Mouse (Mus musculus) megakaryocyte, embryonic 14.5 days (primary cell): Measurements from ENCODE around the gene Arf1. TPM values are rescaled to one million over a fixed set of nuclear protein-coding genes. Genes with fewer than 3 reads are reported as not detected.
A peak's percentile ranks its signal among the peaks of the same experiment; 100 is the strongest.

Experiments used
- H3K27me3 ChIP-seq: replicated peaks from 2 replicates; pipeline ENCODE3; 2012; ENCODE audit warnings: inconsistent platforms
- H3K36me3 ChIP-seq: replicated peaks from 2 replicates; pipeline ENCODE3; 2012; ENCODE audit warnings: low read length, inconsistent platforms, mixed read lengths
- H3K4me1 ChIP-seq: 2 replicates; pipeline ENCODE4 v1.6.1; 2012; ENCODE audit warnings: inconsistent platforms
- H3K4me3 ChIP-seq: replicated peaks from 2 replicates; pipeline ENCODE3; 2012; ENCODE audit warnings: moderate library complexity, mild to moderate bottlenecking, inconsistent platforms
- H3K9me3 ChIP-seq: 2 replicates; pipeline ENCODE4 v1.6.1; 2012; ENCODE audit warnings: inconsistent platforms
- FLI1 ChIP-seq: IDR thresholded peaks from 2 replicates; pipeline ENCODE4 v1.6.1; 2012; ENCODE audit warnings: low read length, inconsistent platforms, mixed read lengths
- GATA1 ChIP-seq: IDR thresholded peaks from 3 replicates; pipeline ENCODE4 v1.6.1; 2012; ENCODE audit warnings: mixed read lengths, low read length, inconsistent platforms, borderline replicate concordance
- polyA plus RNA-seq: library from polyadenylated mRNA; stranded (reverse); fragments of >175 nt; gene quantifications from 2 replicates; pipeline ENCODE4 v1.2.3, GENCODE M21; 2012; ENCODE audit warnings: low replicate concordance; ENCODE audit not compliant: insufficient read depth

The Arf1 gene
- polyA plus RNA-seq, 1 experiment = 222 TPM

- peaks cover 41% of the 10 kb centered on the region for H3K4me1 ChIP-seq
- no peaks in the 10 kb centered on the region for H3K9me3 ChIP-seq
- no peaks in the 10 kb centered on the region for H3K36me3 ChIP-seq
- peaks cover 86% of the 10 kb centered on the region for H3K27me3 ChIP-seq
- TF ChIP-seq GATA1 = no peak
- TF ChIP-seq FLI1 = no peak
- H3K4me3 ChIP-seq = no peak overlapping the region
These were observed 31.6 kb upstream of the Arf1 start for GRCm38 (mm10) chr11:59259647-59260046.

DNA sequence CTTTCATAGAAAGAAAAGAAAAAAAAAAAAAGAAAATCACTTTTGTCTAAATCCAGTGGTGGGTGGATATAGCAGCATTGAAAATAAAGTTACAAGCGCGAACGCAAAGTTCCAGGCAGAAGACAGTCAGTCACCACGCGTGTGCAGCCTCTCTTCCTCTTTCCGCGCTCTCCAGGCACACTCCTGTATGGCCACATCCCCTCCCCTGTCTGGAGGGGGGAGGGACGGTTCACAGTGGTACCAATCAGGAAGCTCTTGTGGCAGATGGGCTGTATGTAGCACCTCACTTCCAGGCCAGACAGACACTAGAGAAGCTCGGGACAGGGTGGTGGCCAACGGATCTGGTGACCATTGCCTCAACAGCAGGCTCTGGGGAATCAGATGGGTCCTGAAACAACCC, 20.0 kb upstream of the Arf1 start:
- Histone ChIP-seq H3K36me3 (no peaks in the 10 kb centered on the region), H3K9me3 (no peaks in the 10 kb centered on the region), H3K27me3 (peaks cover 91% of the 10 kb centered on the region), H3K4me3 (no peak overlapping the region), H3K4me1 (peaks cover 9% of the 10 kb centered on the region)
- TF ChIP-seq GATA1 = no peak

- H3K4me1 ChIP-seq = peaks cover 5% of the 10 kb centered on the region
- TF ChIP-seq FLI1 = no peak
- H3K27me3 ChIP-seq = peaks cover 95% of the 10 kb centered on the region
- H3K4me3 ChIP-seq = no peak overlapping the region
- no peaks in the 10 kb centered on the region for H3K9me3 ChIP-seq
- H3K36me3 ChIP-seq = no peaks in the 10 kb centered on the region
These were observed 15.8 kb upstream of the Arf1 start for GRCm38 (mm10) chr11:59243856-59244255.

- Histone ChIP-seq H3K4me1 (peaks cover 4% of the 10 kb centered on the region), H3K9me3 (no peaks in the 10 kb centered on the region), H3K36me3 (no peaks in the 10 kb centered on the region), H3K27me3 (peaks cover 94% of the 10 kb centered on the region), H3K4me3 (no peak overlapping the region)
- no peak for TF ChIP-seq FLI1
- TF ChIP-seq GATA1 = no peak
These were observed 13.8 kb upstream of the Arf1 start for GRCm38 (mm10) chr11:59241841-59242240.

DNA sequence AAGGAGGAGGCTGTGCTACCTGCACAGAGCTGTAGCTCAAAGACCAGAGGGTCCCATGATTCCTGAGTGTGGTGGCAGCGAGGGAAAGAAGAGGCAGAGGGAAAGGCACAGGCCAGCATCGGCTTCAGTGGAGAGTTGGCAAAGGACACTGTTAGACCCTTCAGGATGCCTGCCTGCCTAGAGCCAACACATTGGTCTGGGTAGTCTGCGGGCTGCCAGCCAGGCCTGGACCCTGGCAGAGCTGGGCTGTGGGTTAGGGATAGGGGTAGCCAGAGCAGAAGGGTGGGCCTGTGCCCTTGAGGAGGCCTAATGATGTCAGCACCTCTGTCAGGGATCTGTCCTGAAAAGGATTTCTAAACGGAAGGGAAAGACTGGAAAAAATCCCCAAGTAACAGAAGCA, 11.7 kb upstream of the Arf1 start:
- TF ChIP-seq GATA1 = no peak
- no peak for TF ChIP-seq FLI1
- H3K4me3 ChIP-seq = no peak overlapping the region
- no peaks in the 10 kb centered on the region for H3K9me3 ChIP-seq
- peaks cover 89% of the 10 kb centered on the region for H3K27me3 ChIP-seq
- no peaks in the 10 kb centered on the region for H3K36me3 ChIP-seq
- peaks cover 4% of the 10 kb centered on the region for H3K4me1 ChIP-seq

DNA sequence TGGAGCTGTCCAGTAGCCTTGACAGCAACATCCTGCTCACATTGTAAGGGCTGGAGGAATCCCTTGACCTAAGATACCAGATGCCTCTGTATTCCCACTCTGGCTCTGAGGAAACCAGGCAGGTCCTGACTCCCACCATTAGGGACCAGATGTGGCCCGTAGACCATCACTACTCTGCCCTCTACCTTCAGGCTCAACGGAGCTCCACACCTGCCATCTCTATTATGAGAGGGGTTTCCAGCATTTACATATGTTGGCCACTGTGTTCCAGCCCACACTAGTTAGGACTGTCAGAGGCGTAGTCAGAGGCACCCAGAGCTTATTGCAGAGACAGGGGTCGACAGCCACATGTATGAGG, 11.3 kb upstream of the Arf1 start:
- no peak overlapping the region for H3K4me3 ChIP-seq
- no peaks in the 10 kb centered on the region for H3K9me3 ChIP-seq
- H3K36me3 ChIP-seq = no peaks in the 10 kb centered on the region
- no peak for TF ChIP-seq FLI1
- no peak for TF ChIP-seq GATA1
- H3K27me3 ChIP-seq = peaks cover 88% of the 10 kb centered on the region
- peaks cover 4% of the 10 kb centered on the region for H3K4me1 ChIP-seq

DNA sequence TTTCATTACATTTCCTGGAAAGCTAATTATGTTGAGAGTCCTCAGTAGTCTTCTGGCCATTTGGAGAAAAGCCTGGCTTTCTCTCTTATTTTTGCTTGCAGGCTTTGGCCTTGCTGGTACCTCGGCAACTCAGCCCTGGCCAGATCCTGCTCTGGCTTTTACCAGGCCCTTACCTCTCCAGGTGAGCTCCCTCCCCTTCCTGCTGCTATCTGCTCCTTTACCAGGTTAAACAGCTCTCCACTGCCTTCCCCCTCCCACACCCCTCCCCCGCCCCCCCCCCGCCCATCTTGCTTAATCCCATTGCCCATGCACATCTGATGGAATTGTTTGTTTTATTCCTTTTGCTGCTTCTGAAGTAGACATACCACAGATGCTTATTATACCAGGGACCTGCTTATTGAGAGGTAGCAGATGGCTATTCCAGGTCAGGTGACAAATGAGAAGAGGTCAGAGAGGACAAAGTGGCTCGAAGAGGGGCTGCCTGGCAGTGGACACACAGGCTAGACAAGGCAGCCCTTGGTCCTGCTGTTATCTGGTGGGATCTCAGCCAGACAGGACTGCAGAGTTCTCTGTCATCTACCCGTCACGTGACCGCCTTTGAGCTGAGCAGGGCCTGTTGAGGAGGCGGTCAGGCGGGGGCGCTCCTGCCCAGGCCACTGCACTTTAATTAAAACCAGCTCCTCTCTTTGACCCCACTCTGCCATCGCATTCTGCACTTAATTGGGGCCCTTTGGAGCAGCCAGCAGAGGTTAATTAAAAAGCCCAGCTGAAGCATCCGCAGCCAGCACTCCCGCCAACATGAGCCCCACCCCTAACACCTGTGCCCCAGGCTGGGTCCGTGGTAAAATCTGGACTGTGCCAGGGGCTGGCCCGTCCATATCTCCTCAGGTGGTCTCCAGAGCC, 10.7 kb upstream of the Arf1 start:
- H3K4me1 ChIP-seq = peaks cover 4% of the 10 kb centered on the region
- no peak for TF ChIP-seq FLI1
- TF ChIP-seq GATA1 = no peak
- H3K9me3 ChIP-seq = no peaks in the 10 kb centered on the region
- peaks cover 83% of the 10 kb centered on the region for H3K27me3 ChIP-seq
- H3K36me3 ChIP-seq = no peaks in the 10 kb centered on the region
- H3K4me3 ChIP-seq = no peak overlapping the region

DNA sequence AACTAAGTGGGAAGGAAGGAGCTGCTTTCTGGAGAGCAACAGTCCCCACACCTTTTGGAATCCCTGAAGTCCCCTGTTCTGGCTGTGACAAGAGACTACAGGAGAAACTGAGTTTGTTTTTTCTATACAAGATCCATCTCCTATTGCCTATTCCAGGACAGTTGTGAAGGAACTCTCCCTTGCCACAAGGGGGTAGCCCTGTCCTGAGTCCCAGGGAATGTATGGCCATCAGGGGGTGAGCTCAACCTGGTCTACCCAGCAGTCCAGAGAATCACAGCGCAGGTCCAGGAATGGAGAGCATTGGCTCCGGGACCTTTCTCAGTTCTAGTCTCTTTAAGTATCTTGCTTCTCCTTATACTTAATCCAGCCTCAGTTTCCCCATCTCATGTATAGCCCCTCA, 4.7 kb upstream of the Arf1 start:
- Histone ChIP-seq H3K36me3 (no peaks in the 10 kb centered on the region), H3K9me3 (no peaks in the 10 kb centered on the region), H3K4me3 (no peak overlapping the region), H3K27me3 (peaks cover 40% of the 10 kb centered on the region), H3K4me1 (peaks cover 24% of the 10 kb centered on the region)
- TF ChIP-seq FLI1 (no peak), GATA1 (no peak)

- Histone ChIP-seq H3K4me3 (peak overlapping the region; percentile 33), H3K4me1 (peaks cover 44% of the 10 kb centered on the region), H3K27me3 (peaks cover 21% of the 10 kb centered on the region), H3K36me3 (peaks cover 4% of the 10 kb centered on the region), H3K9me3 (no peaks in the 10 kb centered on the region)
- no peak for TF ChIP-seq FLI1
- TF ChIP-seq GATA1 = no peak
These were observed 2.2 kb upstream of the Arf1 start for GRCm38 (mm10) chr11:59230144-59230760.

DNA sequence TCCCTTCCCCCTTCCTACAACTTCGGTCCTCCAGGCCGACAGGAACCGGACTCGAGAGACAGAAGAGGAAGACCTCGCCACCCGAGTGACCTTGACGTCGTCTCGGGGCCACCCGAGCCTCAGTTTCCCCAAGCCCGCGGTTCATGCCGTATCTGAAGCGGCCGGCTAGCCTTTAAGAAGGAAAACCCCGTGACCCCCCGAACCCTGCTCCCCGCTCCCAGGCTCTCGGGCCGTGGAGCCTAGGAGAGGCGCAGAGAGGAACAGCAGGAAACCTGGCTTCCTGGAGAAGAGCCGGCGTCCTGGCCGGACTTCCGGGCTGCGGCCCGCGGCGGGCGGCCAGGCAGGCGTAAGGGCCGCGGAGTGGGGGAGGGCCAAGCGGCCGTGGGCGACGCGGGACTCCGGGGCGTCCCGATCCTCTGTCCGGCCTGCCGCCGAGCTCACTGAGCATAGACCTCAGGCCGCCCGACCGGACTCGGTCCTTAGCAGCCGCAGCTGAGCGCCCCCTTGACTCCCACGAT, 407 bp downstream of the Arf1 start:
- TF ChIP-seq GATA1 (no peak), FLI1 (no peak; the same call in 1 of the 2 replicates)
- Histone ChIP-seq H3K9me3 (no peaks in the 10 kb centered on the region), H3K27me3 (peaks cover 4% of the 10 kb centered on the region), H3K4me3 (peak overlapping the region; percentile 92), H3K36me3 (peaks cover 21% of the 10 kb centered on the region), H3K4me1 (peaks cover 69% of the 10 kb centered on the region)
